Mouse (Mus musculus): ENCODE measurements at regions not wholly inside any gene's neighbourhood (a gene's known extent, or its start where the extent isn't known, plus 50 kb on each side); places are given as distances from the start of the nearest gene placed in this dataset.

DNA sequence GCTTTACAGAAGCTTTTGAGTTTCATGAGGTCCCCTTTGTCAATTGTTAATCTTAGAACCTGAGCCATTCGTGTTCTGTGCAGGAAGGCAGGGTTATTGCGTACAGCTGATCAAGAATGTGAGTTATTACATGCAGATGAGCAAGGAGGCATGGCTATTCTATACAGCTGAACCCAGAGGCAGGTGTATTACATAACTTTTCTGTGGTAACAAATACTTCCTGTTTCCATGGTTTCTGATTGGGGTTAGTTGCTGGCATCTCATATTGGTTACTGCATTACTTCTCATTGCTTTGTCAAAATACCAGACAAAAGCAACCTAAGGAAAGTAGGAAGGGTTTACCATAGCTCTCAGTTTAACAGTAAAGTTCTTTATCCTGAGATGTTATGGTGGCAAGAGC, 421.8 kb downstream of the Fgf9 start:
- ATAC-seq (no peak), DNase-seq (no peak)
- Histone ChIP-seq H3K27ac (ENCODE audit: low read depth, low read length) (no peak overlapping the region), H3K27me3 (ENCODE audit: insufficient read depth, low read length) (no peaks in the 10 kb centered on the region), H3K36me3 (ENCODE audit: insufficient read depth) (no peaks in the 10 kb centered on the region), H3K4me2 (ENCODE audit: low read depth) (no peak overlapping the region), H3K9ac (no peak overlapping the region), H3K9me3 (ENCODE audit: low read length) (no peaks in the 10 kb centered on the region), H3K4me3 (ENCODE audit: low read depth, low read length) (no peak overlapping the region), H3K4me1 (ENCODE audit: insufficient read depth) (no peaks in the 10 kb centered on the region)
- 91% methylated on average over 2 of the region's 2 CpGs for WGBS
- TF ChIP-seq CTCF (IDR thresholded peaks at IDR 0.05; ENCODE audit: low read depth): no peak

DNA sequence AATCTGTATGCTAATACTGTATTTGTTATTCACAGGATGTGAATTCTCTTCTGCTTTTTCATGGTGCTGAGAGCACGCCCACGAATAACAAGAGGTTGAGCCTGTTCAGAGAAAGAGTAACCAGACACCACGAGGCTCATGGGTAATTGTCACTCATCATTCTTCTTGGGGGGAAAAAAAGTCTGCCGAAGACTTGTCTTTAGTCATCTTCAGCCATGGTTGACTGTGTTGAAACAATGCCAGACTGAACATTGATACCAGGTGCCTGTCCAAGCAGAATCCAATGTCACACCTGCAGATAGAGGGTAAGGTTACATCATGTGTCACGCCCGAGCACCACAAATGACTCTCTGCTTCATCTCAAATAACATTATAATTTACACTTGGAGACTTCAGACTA, 418.5 kb downstream of the Fgf9 start:
- Histone ChIP-seq H3K9me3 (ENCODE audit: low read length) (no peaks in the 10 kb centered on the region), H3K36me3 (ENCODE audit: insufficient read depth) (no peaks in the 10 kb centered on the region), H3K27ac (ENCODE audit: low read depth, low read length) (no peak overlapping the region), H3K4me1 (ENCODE audit: insufficient read depth) (no peaks in the 10 kb centered on the region), H3K9ac (no peak overlapping the region), H3K4me3 (ENCODE audit: low read depth, low read length) (no peak overlapping the region), H3K4me2 (ENCODE audit: low read depth) (no peak overlapping the region), H3K27me3 (ENCODE audit: insufficient read depth, low read length) (no peaks in the 10 kb centered on the region)
- no peak for TF ChIP-seq CTCF (IDR thresholded peaks at IDR 0.05; ENCODE audit: low read depth)
- 78% methylated on average over 6 of the region's 6 CpGs for WGBS
- DNase-seq (no peak), ATAC-seq (no peak)

- DNase-seq (no peak), ATAC-seq (no peak)
- H3K9me3 ChIP-seq (ENCODE audit: low read length): no peaks in the 10 kb centered on the region
- H3K27me3 ChIP-seq (ENCODE audit: insufficient read depth, low read length): no peaks in the 10 kb centered on the region
- no peak overlapping the region for H3K4me3 ChIP-seq (ENCODE audit: low read depth, low read length)
- no peak overlapping the region for H3K27ac ChIP-seq (ENCODE audit: low read depth, low read length)
- whole genome bisulfite sequencing: 91% methylated on average over 6 of the region's 6 CpGs
- H3K9ac ChIP-seq: no peak overlapping the region
- H3K4me2 ChIP-seq (ENCODE audit: low read depth): no peak overlapping the region
- H3K36me3 ChIP-seq (ENCODE audit: insufficient read depth): no peaks in the 10 kb centered on the region
- TF ChIP-seq CTCF (IDR thresholded peaks at IDR 0.05; ENCODE audit: low read depth): no peak
- H3K4me1 ChIP-seq (ENCODE audit: insufficient read depth): no peaks in the 10 kb centered on the region
These were observed 417.5 kb downstream of the Fgf9 start for GRCm38 (mm10) chr14:58487836-58488235.

DNA sequence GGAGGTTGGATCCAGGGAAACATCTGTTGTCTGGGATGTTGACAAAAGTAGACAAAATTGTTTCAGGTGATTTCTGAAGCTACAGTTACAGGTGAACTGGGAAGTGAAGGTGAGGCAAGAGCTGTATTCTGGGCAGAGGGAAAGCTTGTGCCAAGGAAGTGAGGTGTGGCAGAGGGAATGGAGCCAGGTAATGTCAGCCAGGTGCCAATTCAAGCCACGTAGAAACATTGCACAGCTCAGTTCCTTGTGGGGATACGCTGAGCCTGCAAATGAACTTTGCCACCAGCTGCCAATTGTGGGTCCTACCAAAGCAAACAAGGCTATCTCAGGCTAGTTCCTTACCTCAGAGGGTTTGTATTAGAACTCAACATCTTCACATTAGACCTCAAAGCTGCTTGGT, 410.1 kb downstream of the Fgf9 start:
- 91% methylated on average over 2 of the region's 2 CpGs for WGBS
- ATAC-seq: no peak
- Histone ChIP-seq H3K9ac (no peak overlapping the region), H3K4me3 (ENCODE audit: low read depth, low read length) (no peak overlapping the region), H3K9me3 (ENCODE audit: low read length) (no peaks in the 10 kb centered on the region), H3K36me3 (ENCODE audit: insufficient read depth) (no peaks in the 10 kb centered on the region), H3K27me3 (ENCODE audit: insufficient read depth, low read length) (no peaks in the 10 kb centered on the region), H3K27ac (ENCODE audit: low read depth, low read length) (no peak overlapping the region), H3K4me2 (ENCODE audit: low read depth) (no peak overlapping the region), H3K4me1 (ENCODE audit: insufficient read depth) (no peaks in the 10 kb centered on the region)
- DNase-seq: no peak
- TF ChIP-seq CTCF (IDR thresholded peaks at IDR 0.05; ENCODE audit: low read depth): no peak

- H3K9ac ChIP-seq: no peak overlapping the region
- no peak overlapping the region for H3K27ac ChIP-seq (ENCODE audit: low read depth, low read length)
- WGBS: 45% methylated on average over 3 of the region's 3 CpGs
- no peaks in the 10 kb centered on the region for H3K36me3 ChIP-seq (ENCODE audit: insufficient read depth)
- no peak for TF ChIP-seq CTCF (IDR thresholded peaks at IDR 0.05; ENCODE audit: low read depth)
- DNase-seq: no peak
- H3K4me1 ChIP-seq (ENCODE audit: insufficient read depth): no peaks in the 10 kb centered on the region
- H3K9me3 ChIP-seq (ENCODE audit: low read length): no peaks in the 10 kb centered on the region
- no peak overlapping the region for H3K4me2 ChIP-seq (ENCODE audit: low read depth)
- H3K4me3 ChIP-seq (ENCODE audit: low read depth, low read length): no peak overlapping the region
- H3K27me3 ChIP-seq (ENCODE audit: insufficient read depth, low read length): no peaks in the 10 kb centered on the region
- ATAC-seq: no peak
These were observed 400.3 kb downstream of the Fgf9 start for GRCm38 (mm10) chr14:58470678-58471077.

DNA sequence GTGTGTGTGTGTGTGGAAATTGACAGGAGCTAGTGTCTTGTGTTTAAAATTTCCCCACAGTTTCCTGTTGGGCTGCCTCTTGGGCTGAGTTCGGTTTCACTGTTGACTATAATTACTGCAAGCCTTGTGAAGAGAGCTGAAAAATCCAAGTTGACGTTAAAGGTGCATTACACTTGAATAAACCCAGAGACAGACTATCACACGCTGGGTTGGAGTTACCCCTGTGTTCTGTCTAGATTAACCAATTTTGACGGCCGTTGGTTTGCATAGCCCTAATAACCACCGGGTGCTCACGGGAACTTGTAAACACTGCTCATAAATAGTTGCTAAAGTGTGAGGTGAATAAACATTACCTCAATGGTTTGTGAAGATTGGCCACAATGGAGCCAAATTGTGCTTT, 398.1 kb downstream of the Fgf9 start:
- Histone ChIP-seq H3K27me3 (ENCODE audit: insufficient read depth, low read length) (no peaks in the 10 kb centered on the region), H3K4me2 (ENCODE audit: low read depth) (no peak overlapping the region), H3K36me3 (ENCODE audit: insufficient read depth) (no peaks in the 10 kb centered on the region), H3K9ac (no peak overlapping the region), H3K4me1 (ENCODE audit: insufficient read depth) (no peaks in the 10 kb centered on the region), H3K4me3 (ENCODE audit: low read depth, low read length) (no peak overlapping the region), H3K9me3 (ENCODE audit: low read length) (no peaks in the 10 kb centered on the region), H3K27ac (ENCODE audit: low read depth, low read length) (no peak overlapping the region)
- ATAC-seq (no peak), DNase-seq (no peak)
- no peak for TF ChIP-seq CTCF (IDR thresholded peaks at IDR 0.05; ENCODE audit: low read depth)
- WGBS: 71% methylated on average over 7 of the region's 7 CpGs

DNA sequence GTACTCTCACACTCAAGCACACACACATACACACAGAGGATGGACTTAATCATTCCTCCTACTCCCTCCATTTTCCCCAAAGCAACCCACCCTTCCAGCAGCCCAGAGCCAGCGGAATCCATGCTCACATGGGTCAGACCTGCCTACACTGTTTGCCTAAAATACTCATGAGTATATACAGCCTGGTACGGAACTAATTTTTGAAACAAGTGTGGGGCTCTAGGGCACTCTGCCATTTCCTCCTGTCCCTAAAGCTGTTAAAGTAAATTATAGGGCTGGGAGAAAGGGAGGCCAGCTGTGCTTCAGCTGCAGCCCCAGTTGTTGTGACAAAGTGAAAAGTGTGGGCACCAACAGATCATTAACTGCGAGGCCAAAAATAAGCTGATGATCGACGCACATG, 397.5 kb downstream of the Fgf9 start:
- no peaks in the 10 kb centered on the region for H3K36me3 ChIP-seq (ENCODE audit: insufficient read depth)
- H3K4me2 ChIP-seq (ENCODE audit: low read depth): no peak overlapping the region
- peak; percentile 66 for ATAC-seq
- no peaks in the 10 kb centered on the region for H3K27me3 ChIP-seq (ENCODE audit: insufficient read depth, low read length)
- 65% methylated on average over 5 of the region's 5 CpGs for WGBS
- peak; percentile 24 for DNase-seq
- TF ChIP-seq CTCF (IDR thresholded peaks at IDR 0.05; ENCODE audit: low read depth): no peak
- no peak overlapping the region for H3K4me3 ChIP-seq (ENCODE audit: low read depth, low read length)
- H3K4me1 ChIP-seq (ENCODE audit: insufficient read depth): no peaks in the 10 kb centered on the region
- H3K27ac ChIP-seq (ENCODE audit: low read depth, low read length): no peak overlapping the region
- no peak overlapping the region for H3K9ac ChIP-seq
- H3K9me3 ChIP-seq (ENCODE audit: low read length): no peaks in the 10 kb centered on the region

GRCm38 (mm10) chr14:58446776-58447354, 376.5 kb downstream of the Fgf9 start:
- H3K27me3 ChIP-seq (ENCODE audit: insufficient read depth, low read length): no peaks in the 10 kb centered on the region
- no peak for ATAC-seq
- H3K27ac ChIP-seq (ENCODE audit: low read depth, low read length): no peak overlapping the region

More at GRCm38 (mm10) chr14:58446776-58447354, 376.5 kb downstream of the Fgf9 start:
- no peak for TF ChIP-seq CTCF (IDR thresholded peaks at IDR 0.05; ENCODE audit: low read depth)
- Histone ChIP-seq H3K4me2 (ENCODE audit: low read depth) (no peak overlapping the region), H3K4me1 (ENCODE audit: insufficient read depth) (no peaks in the 10 kb centered on the region), H3K36me3 (ENCODE audit: insufficient read depth) (no peaks in the 10 kb centered on the region), H3K9ac (no peak overlapping the region), H3K9me3 (ENCODE audit: low read length) (no peaks in the 10 kb centered on the region), H3K4me3 (ENCODE audit: low read depth, low read length) (no peak overlapping the region)
- no peak for DNase-seq
- WGBS: 85% methylated on average over 5 of the region's 5 CpGs

Data from forebrain, postnatal 0 days (tissue).